Comparison of ENCODE assay signal across 10 mouse cellular contexts in the genomic region with DNA sequence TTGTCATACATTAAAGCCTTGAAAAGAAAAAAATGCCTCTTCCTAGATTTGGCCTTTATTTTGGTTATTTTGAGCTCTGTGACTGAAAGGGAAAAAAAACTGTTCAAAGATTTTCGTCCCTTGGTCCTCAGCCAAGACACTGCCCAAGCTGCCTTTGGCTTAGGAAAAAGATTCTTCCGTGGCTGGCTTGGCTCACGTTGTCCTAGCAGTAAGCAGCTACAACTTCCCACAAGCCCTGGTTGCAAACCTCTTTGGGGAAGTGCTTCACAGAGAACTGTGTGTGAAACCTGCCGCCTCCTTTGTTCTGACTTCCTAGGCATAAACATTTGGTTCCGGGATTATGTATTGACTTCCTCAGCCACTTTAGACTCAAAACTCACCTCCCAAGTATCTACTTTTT. TPM values are rescaled to one million over a fixed set of nuclear protein-coding genes. Genes with fewer than 3 reads are reported as not detected.
DNase-seq lines count a peak whose midpoint lies in the region; ATAC-seq lines count a peak whose summit lies in the region.
"Had no signal": no experiment of that assay in that cellular context is flagged by ENCODE, and none has a peak within 500 bp of the region (broad histone marks: within the 10 kb centered on the region; RNA-seq: fewer than 3 reads in every experiment).

No protein-coding gene starts in this region.

- peaks cover 18% of the 10 kb centered on the region; the same call in 1 of the 2 replicates for H3K27me3 ChIP-seq in heart, embryonic 10.5 days (ENCODE audit: insufficient read depth, poor library complexity, severe bottlenecking)
- H3K27me3 ChIP-seq in lung, embryonic 16.5 days (ENCODE audit: control insufficient read depth, insufficient read depth, low read depth, low read length) = peaks cover 5% of the 10 kb centered on the region; the same call in 1 of the 2 replicates
- no peaks in the 10 kb centered on the region for H3K27me3 ChIP-seq in neural tube, embryonic 15.5 days (replicated peaks)

- H3K36me3 ChIP-seq in heart, embryonic 10.5 days = no peaks in the 10 kb centered on the region
- H3K36me3 ChIP-seq in lung, embryonic 16.5 days (ENCODE audit: control insufficient read depth, insufficient read depth, low read length) = no peaks in the 10 kb centered on the region
- no peaks in the 10 kb centered on the region for H3K36me3 ChIP-seq in neural tube, embryonic 15.5 days
- H3K36me3 ChIP-seq: liver, embryonic 13.5 days had no signal

- H3K27ac ChIP-seq in heart, embryonic 10.5 days = no peak overlapping the region
- H3K27ac ChIP-seq in lung, embryonic 16.5 days (ENCODE audit: low read length) = 0 out of 2 replicates have a peak overlapping the region, but pooled peaks have one; percentile 15
- H3K27ac ChIP-seq in neural tube, embryonic 15.5 days (replicated peaks) = no peak overlapping the region
- H3K27ac ChIP-seq: kidney, postnatal 0 days; liver, embryonic 13.5 days had no signal

- no peak for ATAC-seq in lung, embryonic 16.5 days (ENCODE audit: low read depth)
- ATAC-seq in neural tube, embryonic 15.5 days (ENCODE audit: low FRiP score) = no peak

- peak; percentile 25 to 55 for DNase-seq in heart, adult 18-20 months
- no peak for DNase-seq in heart, embryonic 10.5 days (ENCODE audit: low spot score)
- DNase-seq in adipocyte (ENCODE audit: low spot score) = peak; percentile 90
- peak; percentile 61 for DNase-seq in cerebellum, adult 9-11 months
- DNase-seq in right cerebral cortex, postnatal 14 days = no peak
- DNase-seq in retina, embryonic 14.5 days (ENCODE audit: low spot score) = no peak
- DNase-seq: liver, embryonic 13.5 days had no signal

- WGBS in heart, embryonic 10.5 days = 45% methylated on average over 5 of the region's 5 CpGs
- WGBS in lung, embryonic 16.5 days = 25% methylated on average over 5 of the region's 5 CpGs
- 63% methylated on average over 5 of the region's 5 CpGs for WGBS in neural tube, embryonic 15.5 days

- H3K9ac ChIP-seq in lung, embryonic 16.5 days (ENCODE audit: low read length) = no peak overlapping the region
- no peak overlapping the region for H3K9ac ChIP-seq in neural tube, embryonic 15.5 days (replicated peaks)
- H3K9ac ChIP-seq: liver, embryonic 13.5 days had no signal

- H3K4me1 ChIP-seq in heart, embryonic 10.5 days = no peaks in the 10 kb centered on the region
- H3K4me1 ChIP-seq in lung, embryonic 16.5 days (replicated peaks; ENCODE audit: control insufficient read depth, insufficient read depth, low read length) = peaks cover 26% of the 10 kb centered on the region
- no peaks in the 10 kb centered on the region for H3K4me1 ChIP-seq in neural tube, embryonic 15.5 days

- no peak overlapping the region for H3K4me3 ChIP-seq in heart, embryonic 10.5 days
- no peak overlapping the region for H3K4me3 ChIP-seq in lung, embryonic 16.5 days (ENCODE audit: low read length)
- H3K4me3 ChIP-seq in neural tube, embryonic 15.5 days (replicated peaks) = no peak overlapping the region
- H3K4me3 ChIP-seq: liver, embryonic 13.5 days had no signal

- no peak overlapping the region for H3K4me2 ChIP-seq in lung, embryonic 16.5 days (ENCODE audit: low read depth, low read length)
- no peak overlapping the region for H3K4me2 ChIP-seq in neural tube, embryonic 15.5 days
- H3K4me2 ChIP-seq: liver, embryonic 13.5 days had no signal

- no peaks in the 10 kb centered on the region for H3K9me3 ChIP-seq in heart, embryonic 10.5 days
- no peaks in the 10 kb centered on the region for H3K9me3 ChIP-seq in lung, embryonic 16.5 days (ENCODE audit: control insufficient read depth, low read length)
- H3K9me3 ChIP-seq in neural tube, embryonic 15.5 days (replicated peaks) = no peaks in the 10 kb centered on the region
- H3K9me3 ChIP-seq: liver, embryonic 13.5 days had no signal

RNA-seq across cellular contexts. Expression of a gene that starts 1.4 kb away (rescaled TPM):
- total RNA-seq in heart, adult 18-20 months (2021) = 1 to 10 TPM; 1.4 to 1.7 TPM
- 0.21 TPM in 1 of 2 replicates, not detected in the other for polyA plus RNA-seq in heart, embryonic 10.5 days (2016; fragmentation: Nextera tagmentation; extraction: Ambion mirVana)
- 0.35 and 0.43 TPM in 2 replicates for polyA plus RNA-seq in lung, embryonic 16.5 days (2015; fragmentation: Nextera tagmentation; extraction: Ambion mirVana)
- polyA plus RNA-seq in neural tube, embryonic 15.5 days (2015; fragmentation: Nextera tagmentation; extraction: Ambion mirVana) = 0.29 and 0.51 TPM in 2 replicates

RNA-seq across cellular contexts. Expression of a gene that starts 6.4 kb away (rescaled TPM):
- 1 to 10 TPM; 3.5 to 5.3 TPM for total RNA-seq in heart, adult 18-20 months (2021)
- 18.7 and 26.4 TPM in 2 replicates for polyA plus RNA-seq in heart, embryonic 10.5 days (2016; fragmentation: Nextera tagmentation; extraction: Ambion mirVana)
- 29.4 and 29.8 TPM in 2 replicates for polyA plus RNA-seq in lung, embryonic 16.5 days (2015; fragmentation: Nextera tagmentation; extraction: Ambion mirVana)
- 12.7 and 17.3 TPM in 2 replicates for polyA plus RNA-seq in neural tube, embryonic 15.5 days (2015; fragmentation: Nextera tagmentation; extraction: Ambion mirVana)

RNA-seq across cellular contexts. Expression of a gene that starts 15.5 kb away (rescaled TPM):
- total RNA-seq in heart, adult 18-20 months (2021) = not detected
- 0.14 TPM in 1 of 2 replicates, not detected in the other for polyA plus RNA-seq in heart, embryonic 10.5 days (2016; fragmentation: Nextera tagmentation; extraction: Ambion mirVana)
- polyA plus RNA-seq in lung, embryonic 16.5 days (2015; fragmentation: Nextera tagmentation; extraction: Ambion mirVana) = 0.16 TPM in 1 of 2 replicates, not detected in the other
- not detected in 2 replicates for polyA plus RNA-seq in neural tube, embryonic 15.5 days (2015; fragmentation: Nextera tagmentation; extraction: Ambion mirVana)
- polyA plus RNA-seq: kidney, postnatal 0 days had no signal

RNA-seq across cellular contexts. Expression of a gene that starts 25.9 kb away (rescaled TPM):
- total RNA-seq in heart, adult 18-20 months (2021) = not detected
- 2.7 TPM in 1 of 2 replicates, not detected in the other for polyA plus RNA-seq in heart, embryonic 10.5 days (2016; fragmentation: Nextera tagmentation; extraction: Ambion mirVana)
- 0.55 TPM in 1 of 2 replicates, not detected in the other for polyA plus RNA-seq in lung, embryonic 16.5 days (2015; fragmentation: Nextera tagmentation; extraction: Ambion mirVana)
- polyA plus RNA-seq in neural tube, embryonic 15.5 days (2015; fragmentation: Nextera tagmentation; extraction: Ambion mirVana) = 0.45 and 0.65 TPM in 2 replicates

RNA-seq across cellular contexts. Expression of a gene that starts 34.7 kb away (rescaled TPM):
- total RNA-seq in heart, adult 18-20 months (2021) = not detected
- polyA plus RNA-seq in heart, embryonic 10.5 days (2016; fragmentation: Nextera tagmentation; extraction: Ambion mirVana) = 0.32 and 2.5 TPM in 2 replicates
- polyA plus RNA-seq in lung, embryonic 16.5 days (2015; fragmentation: Nextera tagmentation; extraction: Ambion mirVana) = not detected in 2 replicates
- 0.24 TPM in 1 of 2 replicates, not detected in the other for polyA plus RNA-seq in neural tube, embryonic 15.5 days (2015; fragmentation: Nextera tagmentation; extraction: Ambion mirVana)
- polyA plus RNA-seq: liver, embryonic 13.5 days had no signal

Comparison
In these comparisons a context has a peak if more than half of its experiments do, and no peak if none do; other contexts are left out.
1. DNase-seq: peak in heart, adult 18-20 months (2 of 2), adipocyte (single experiment) and cerebellum, adult 9-11 months (single experiment); none in heart, embryonic 10.5 days (single experiment), right cerebral cortex, postnatal 14 days (single experiment) and retina, embryonic 14.5 days (single experiment).